Comparison of ENCODE assay signal across 23 mouse cellular contexts in genomic region chr5:53555929-53556328, GRCm38 (mm10).
A peak's percentile ranks its signal among the peaks of the same experiment; 100 is the strongest.
DNase-seq lines count a peak whose midpoint lies in the region; ATAC-seq and TF ChIP-seq lines count a peak whose summit lies in the region.
"Had no signal": no experiment of that assay in that cellular context is flagged by ENCODE, and none has a peak within 500 bp of the region (broad histone marks: within the 10 kb centered on the region; RNA-seq: fewer than 3 reads in every experiment).

No protein-coding gene starts in this region.

- TF ChIP-seq CTCF in ES-Bruce4 (IDR thresholded peaks at IDR 0.05; ENCODE audit: low read depth, low read length), result no peak

- H3K9ac ChIP-seq in ES-Bruce4 (ENCODE audit: low read depth, poor library complexity, severe bottlenecking) (peak overlapping the region; percentile 93), ES-E14 (ENCODE audit: insufficient read depth, low read depth, low read length, poor library complexity, severe bottlenecking) (peak overlapping the region; percentile 95)
- H3K9ac ChIP-seq in forebrain, embryonic 15.5 days (replicated peaks), result no peak overlapping the region
- H3K9ac ChIP-seq: embryonic facial prominence, embryonic 13.5 days; embryonic facial prominence, embryonic 15.5 days; forebrain, embryonic 12.5 days; forebrain, postnatal 0 days had no signal

- no peak overlapping the region for H3K4me2 ChIP-seq in forebrain, embryonic 15.5 days (replicated peaks)
- H3K4me2 ChIP-seq: embryonic facial prominence, embryonic 13.5 days; embryonic facial prominence, embryonic 15.5 days; forebrain, embryonic 12.5 days had no signal

- H3K9me3 ChIP-seq in ES-Bruce4 (replicated peaks; ENCODE audit: control insufficient read depth, insufficient read depth, low read length, poor library complexity, severe bottlenecking) (no peaks in the 10 kb centered on the region), ES-E14 (ENCODE audit: control insufficient read depth, insufficient read depth, low read depth, low read length) (no peaks in the 10 kb centered on the region)
- no peaks in the 10 kb centered on the region for H3K9me3 ChIP-seq in forebrain, embryonic 15.5 days
- H3K9me3 ChIP-seq: embryonic facial prominence, embryonic 13.5 days; embryonic facial prominence, embryonic 15.5 days; forebrain, embryonic 10.5 days; forebrain, embryonic 12.5 days had no signal

- in situ Hi-C loops in ES-E14 (cut with MboI; ENCODE audit: low sequenced_read_pairs in 2 of 2, unreplicated experiment in 2 of 2), result no loop called here

- ATAC-seq in forebrain, embryonic 15.5 days (replicated peaks), result no peak
- ATAC-seq: forebrain, embryonic 14.5 days; forebrain, postnatal 0 days had no signal

- H3K4me1 ChIP-seq in ES-Bruce4 (ENCODE audit: control insufficient read depth, insufficient read depth, low read length) (peaks cover 6% of the 10 kb centered on the region), ES-E14 (ENCODE audit: control insufficient read depth in 2 of 2, insufficient read depth in 2 of 2, low read length in 2 of 2, poor library complexity in 1 of 2) (peaks cover 15 to 23% of the 10 kb centered on the region in 2 experiments)
- H3K4me1 ChIP-seq in forebrain, embryonic 15.5 days, result no peaks in the 10 kb centered on the region
- H3K4me1 ChIP-seq: forebrain, embryonic 12.5 days had no signal

- no peaks in the 10 kb centered on the region for H3K27me3 ChIP-seq in ES-Bruce4 (ENCODE audit: control insufficient read depth, insufficient read depth, low read length, poor library complexity, severe bottlenecking)
- H3K27me3 ChIP-seq in forebrain, embryonic 15.5 days, result no peaks in the 10 kb centered on the region
- H3K27me3 ChIP-seq: embryonic facial prominence, embryonic 13.5 days; embryonic facial prominence, embryonic 15.5 days; forebrain, embryonic 12.5 days had no signal

- H3K36me3 ChIP-seq in ES-Bruce4 (ENCODE audit: control insufficient read depth, insufficient read depth, low read length, poor library complexity, severe bottlenecking) (peaks cover 11% of the 10 kb centered on the region), ES-E14 (ENCODE audit: control insufficient read depth, insufficient read depth, low read length, poor library complexity, severe bottlenecking) (peaks cover 5% of the 10 kb centered on the region; the same call in 1 of the 2 replicates)
- H3K36me3 ChIP-seq in forebrain, embryonic 15.5 days, result no peaks in the 10 kb centered on the region
- H3K36me3 ChIP-seq: embryonic facial prominence, embryonic 13.5 days; embryonic facial prominence, embryonic 15.5 days; forebrain, embryonic 10.5 days; forebrain, embryonic 12.5 days had no signal

- H3K4me3 ChIP-seq in ES-Bruce4 (ENCODE audit: low read depth, low read length), result peak overlapping the region; percentile 97
- H3K4me3 ChIP-seq in ES-E14 (ENCODE audit: insufficient read depth in 1 of 2, low read depth in 1 of 2, low read length in 2 of 2, poor library complexity in 1 of 2, severe bottlenecking in 1 of 2), result peak overlapping the region; percentile 68 to 98
- no peak overlapping the region for H3K4me3 ChIP-seq in forebrain, embryonic 15.5 days
- H3K4me3 ChIP-seq: embryonic facial prominence, embryonic 13.5 days; embryonic facial prominence, embryonic 15.5 days; erythroblast, embryonic 14.5 days; forebrain, embryonic 10.5 days; forebrain, embryonic 12.5 days had no signal

- 94% methylated on average over 5 of the region's 5 CpGs for WGBS in forebrain, embryonic 15.5 days

- no peak for TF ChIP-seq EP300 in ES-Bruce4 (IDR thresholded peaks at IDR 0.05; ENCODE audit: insufficient read depth, low read depth, low read length)

- DNase-seq in ES-E14 (ENCODE audit: low read depth, low spot score), result no peak
- DNase-seq in ZHBTc4 (ENCODE audit: low read depth, low spot score), result peak; percentile 63
- no peak for DNase-seq in kidney, postnatal 14 days
- no peak for DNase-seq in left cerebral cortex, adult 18-20 months (ENCODE audit: low spot score in 2 of 2)
- DNase-seq: adrenal gland, adult 2 months; adrenal gland, postnatal 10 days; adrenal gland, postnatal 25 days; cerebellum, adult 11 months; cerebellum, adult 18-20 months; cerebellum, adult 8-10 months; cerebellum, adult 9-11 months; cerebellum, postnatal 14 days; cerebellum, postnatal 36 days; embryo, embryonic 11 days; forebrain, postnatal 0 days had no signal

- TF ChIP-seq POLR2A in ES-Bruce4 (IDR thresholded peaks at IDR 0.05; ENCODE audit: insufficient read depth, low read length), result no peak

- H3K27ac ChIP-seq in ES-Bruce4 (ENCODE audit: insufficient read depth, low read length) (peak overlapping the region; percentile 100), ES-E14 (ENCODE audit: insufficient read depth, low read depth, low read length, poor library complexity, severe bottlenecking) (peak overlapping the region; percentile 100)
- no peak overlapping the region for H3K27ac ChIP-seq in forebrain, embryonic 15.5 days (replicated peaks)
- H3K27ac ChIP-seq: embryonic facial prominence, embryonic 13.5 days; embryonic facial prominence, embryonic 15.5 days; forebrain, embryonic 10.5 days; forebrain, embryonic 12.5 days had no signal

TF ChIP-seq in ES-E14, 5 proteins besides CTCF, POLR2A, EP300 and RAD21:
- TF ChIP-seq CHD2 (IDR thresholded peaks at IDR 0.05; ENCODE audit: low read depth, low read length), result no peak
- TF ChIP-seq MAFK (IDR thresholded peaks at IDR 0.05; ENCODE audit: insufficient read depth, low read depth, low read length), result no peak
- no peak for TF ChIP-seq ZNF384 (IDR thresholded peaks at IDR 0.05; ENCODE audit: low read depth, low read length)
- no peak for TF ChIP-seq HCFC1 (IDR thresholded peaks at IDR 0.05; ENCODE audit: borderline replicate concordance, insufficient read depth, low read length)
- TF ChIP-seq ZC3H11A (IDR thresholded peaks at IDR 0.05; ENCODE audit: borderline replicate concordance, low read depth, low read length), result no peak
